Comparison of ENCODE assay signal across 16 mouse cellular contexts in genomic region chr5:115591506-115591905, GRCm38 (mm10).
"Had no signal": no experiment of that assay in that cellular context is flagged by ENCODE, and none has a peak within 500 bp of the region (broad histone marks: within the 10 kb centered on the region; RNA-seq: fewer than 3 reads in every experiment).

No protein-coding gene starts in this region.

- H3K27me3 ChIP-seq: neural tube, embryonic 12.5 days; neural tube, embryonic 13.5 days; neural tube, embryonic 15.5 days; stomach, embryonic 15.5 days had no signal

- H3K4me3 ChIP-seq: neural tube, embryonic 12.5 days; neural tube, embryonic 13.5 days; neural tube, embryonic 15.5 days; stomach, embryonic 15.5 days had no signal

- H3K4me2 ChIP-seq: neural tube, embryonic 12.5 days; neural tube, embryonic 13.5 days; neural tube, embryonic 15.5 days; stomach, embryonic 15.5 days had no signal

- DNase-seq: retina, postnatal 1 day; right cerebral cortex, adult 18-20 months; right cerebral cortex, postnatal 14 days; right cerebral cortex, postnatal 25 days; right cerebral cortex, postnatal 4 days; spleen, adult 18-20 months; thymus, adult 18-20 months; thymus, adult 2 months; thymus, postnatal 14 days; thymus, postnatal 25 days; thymus, postnatal 36 days; thymus, postnatal 4 days had no signal

- H3K27ac ChIP-seq: neural tube, embryonic 12.5 days; neural tube, embryonic 13.5 days; neural tube, embryonic 15.5 days; stomach, embryonic 15.5 days had no signal

- H3K9ac ChIP-seq: neural tube, embryonic 12.5 days; neural tube, embryonic 13.5 days; neural tube, embryonic 15.5 days; stomach, embryonic 15.5 days had no signal

- H3K4me1 ChIP-seq: neural tube, embryonic 12.5 days; neural tube, embryonic 13.5 days; neural tube, embryonic 15.5 days; stomach, embryonic 15.5 days had no signal

- H3K9me3 ChIP-seq: neural tube, embryonic 12.5 days; neural tube, embryonic 13.5 days; neural tube, embryonic 15.5 days; stomach, embryonic 15.5 days had no signal
